Mouse (Mus musculus) spleen, adult 18-20 months (tissue): ENCODE data around the gene Samsn1.
"Not testable (repeated sequence)": the region's sequence is repeated elsewhere in the genome, so short reads cannot be mapped to it uniquely, and the experiment has no call there.

Source experiments
- DNase-seq, 2 experiments: peaks; one replicate each; pipeline ENCODE4 v3.0.0; 2022; ENCODE audit warnings: mixed read lengths in 2 of 2

Gene Samsn1

DNA sequence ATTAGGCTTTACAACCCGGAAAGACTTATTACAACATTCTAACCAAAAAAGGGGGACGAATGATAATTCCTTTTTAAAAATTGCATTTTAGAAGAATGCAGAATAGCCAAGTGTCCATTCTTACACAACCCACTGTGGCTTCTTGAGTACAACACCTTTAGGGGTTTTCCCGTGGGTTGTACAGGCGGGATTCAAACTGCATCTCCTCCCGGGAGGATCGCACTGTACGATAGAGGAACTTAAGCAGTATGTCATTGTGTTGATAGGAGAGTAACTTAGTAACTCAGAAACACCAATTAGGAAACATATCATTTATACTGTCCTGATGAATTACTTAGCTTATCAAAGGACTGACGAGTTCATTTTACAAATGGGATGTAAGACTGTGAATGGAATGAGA lies 149.8 kb downstream of the Samsn1 start:
- DNase-seq: no peak

DNA sequence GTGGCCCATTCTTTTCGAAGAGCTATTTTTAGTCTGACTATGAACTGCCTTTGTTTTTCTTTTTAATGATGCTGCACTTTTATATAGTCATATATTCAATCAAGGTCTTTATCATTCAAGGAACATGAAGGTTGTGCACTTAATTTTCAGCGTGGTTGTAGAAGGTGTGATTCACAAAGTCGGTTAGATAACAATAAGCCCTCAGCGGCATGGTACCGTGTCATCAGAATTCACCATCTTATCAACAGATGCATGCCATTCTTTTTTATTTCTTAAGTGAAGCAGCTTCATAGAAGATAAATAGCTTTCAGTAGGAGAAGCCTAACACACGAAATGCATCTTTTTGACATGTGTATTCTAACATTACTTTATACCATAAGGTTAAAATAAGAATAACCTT lies 154.7 kb downstream of the Samsn1 start:
- DNase-seq: no peak

DNA sequence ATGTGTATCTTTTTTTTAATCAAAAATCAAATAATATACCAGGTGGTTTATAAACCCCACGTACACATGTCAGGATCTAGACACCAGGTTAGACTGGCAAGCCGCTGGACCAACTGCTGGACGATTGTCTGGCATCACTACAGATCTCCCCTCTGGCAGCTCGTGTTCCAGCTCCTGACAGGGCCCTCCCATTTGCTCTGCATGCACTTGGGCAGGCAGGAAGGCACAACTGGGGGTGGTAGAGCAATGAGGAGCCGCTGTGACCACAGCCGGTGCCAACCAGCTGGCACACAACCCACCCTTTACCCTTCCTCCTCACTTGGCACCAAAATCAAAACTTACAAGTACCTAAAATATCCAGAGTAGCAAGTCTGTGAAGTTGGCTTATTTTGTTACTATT lies 156.6 kb downstream of the Samsn1 start:
- DNase-seq: no peak

DNA sequence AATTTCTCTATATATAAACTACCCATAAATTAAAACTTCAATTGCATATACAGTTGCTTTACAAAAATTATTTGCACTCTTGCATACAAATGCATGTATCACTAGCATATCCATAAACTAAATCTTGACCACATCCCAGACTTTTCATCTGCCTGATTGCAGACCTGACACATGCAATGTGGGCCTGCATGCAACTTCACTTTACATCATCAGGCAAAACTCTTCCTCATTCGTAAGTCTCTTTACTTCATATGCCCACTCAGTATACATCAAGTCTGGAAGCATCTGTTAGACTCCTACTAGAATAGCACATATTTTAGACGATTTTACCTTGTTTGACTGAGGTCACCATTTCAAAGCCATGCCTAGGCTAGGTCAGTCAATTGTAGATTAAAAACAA lies 157.4 kb downstream of the Samsn1 start:
- DNase-seq: no peak

DNA sequence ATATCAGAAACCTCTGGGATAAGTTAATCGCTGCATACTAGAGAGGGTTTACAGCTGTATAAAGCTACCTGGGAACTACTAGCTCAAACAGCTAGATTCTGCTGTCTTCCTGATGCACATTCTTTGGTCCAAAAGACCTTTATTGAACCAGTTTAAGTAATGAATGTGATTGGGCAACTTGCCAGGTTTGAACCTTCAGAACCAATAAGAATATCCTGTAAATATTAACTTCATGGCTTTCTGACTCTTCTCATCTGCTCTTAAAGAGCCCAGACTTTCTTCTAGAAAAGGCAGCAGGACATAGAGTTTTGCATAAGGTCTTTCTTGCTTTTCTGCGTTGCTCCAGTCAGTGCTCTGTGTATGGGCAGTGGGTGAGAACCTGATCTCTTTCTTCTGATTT lies 165.7 kb downstream of the Samsn1 start:
- no peak for DNase-seq

DNA sequence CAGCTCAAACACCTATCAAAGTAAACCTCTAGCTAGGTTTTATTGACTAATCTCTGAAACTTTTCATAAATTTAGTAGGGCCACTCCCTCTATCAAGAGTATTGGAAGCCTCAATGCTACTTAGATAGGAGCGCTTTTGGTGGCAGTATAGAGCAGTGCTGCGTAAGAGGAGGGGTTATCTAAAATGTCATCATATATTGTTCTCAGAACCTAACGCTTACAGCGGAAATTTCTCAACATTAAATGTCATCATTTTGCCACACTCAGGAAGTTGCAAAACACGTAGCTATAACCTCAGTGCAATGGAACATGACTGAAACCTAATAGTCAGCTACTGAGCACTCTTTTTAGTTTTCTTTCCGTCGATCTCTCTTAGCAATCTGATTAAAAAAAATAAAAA lies 166.7 kb downstream of the Samsn1 start:
- no peak for DNase-seq

DNA sequence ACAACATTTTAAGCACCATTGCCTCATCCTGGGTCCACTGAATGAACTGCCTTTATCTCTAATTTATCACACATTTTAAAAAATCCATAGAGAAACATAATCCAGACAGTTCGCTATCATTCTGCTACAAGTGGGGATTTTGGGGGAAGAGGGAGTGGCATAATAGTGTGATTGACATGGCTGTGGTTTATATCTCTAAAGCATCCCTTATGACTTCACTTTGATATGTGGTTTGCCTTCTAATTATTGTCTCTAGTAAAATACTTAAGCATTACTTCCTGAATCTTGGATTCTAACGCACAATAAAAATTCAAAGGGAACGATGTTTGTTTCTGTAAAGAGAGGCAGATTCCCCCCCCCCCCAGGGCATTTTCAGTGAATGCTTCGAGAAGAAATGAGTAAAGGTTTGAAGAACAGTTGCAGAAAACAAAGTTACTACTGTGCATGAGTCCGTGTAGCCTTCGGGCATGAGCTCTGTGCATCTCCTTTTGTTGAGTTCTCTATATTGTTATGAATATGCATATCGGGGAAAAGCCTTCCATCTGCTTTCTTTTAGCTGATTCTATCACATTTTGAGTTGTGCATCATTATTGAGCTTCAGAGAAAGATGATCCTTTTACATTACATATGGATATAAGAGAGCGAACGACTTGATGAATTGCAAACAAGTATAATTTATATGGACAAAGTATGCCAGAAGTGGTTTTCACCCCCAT lies 168.4 kb downstream of the Samsn1 start:
- DNase-seq: no peak

DNA sequence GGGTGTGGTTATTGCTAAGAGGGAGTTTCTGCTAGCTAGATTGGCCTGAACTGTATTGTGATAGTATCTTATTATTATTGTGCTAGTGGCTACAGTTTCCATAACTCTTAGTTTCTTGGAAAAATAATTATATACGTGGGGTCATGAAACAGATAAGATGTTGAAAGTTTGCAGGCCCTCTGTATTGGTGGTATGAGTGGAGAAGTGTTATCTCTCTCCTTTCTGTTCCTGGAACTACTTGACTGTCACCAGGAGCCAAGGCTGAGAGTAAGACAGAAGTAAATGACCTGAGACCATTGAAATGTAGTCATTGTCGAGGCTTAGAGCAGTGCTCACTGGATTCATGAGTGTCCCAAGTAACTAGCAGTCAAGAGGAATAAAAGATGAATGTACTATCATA lies 169.6 kb downstream of the Samsn1 start:
- no peak for DNase-seq

DNA sequence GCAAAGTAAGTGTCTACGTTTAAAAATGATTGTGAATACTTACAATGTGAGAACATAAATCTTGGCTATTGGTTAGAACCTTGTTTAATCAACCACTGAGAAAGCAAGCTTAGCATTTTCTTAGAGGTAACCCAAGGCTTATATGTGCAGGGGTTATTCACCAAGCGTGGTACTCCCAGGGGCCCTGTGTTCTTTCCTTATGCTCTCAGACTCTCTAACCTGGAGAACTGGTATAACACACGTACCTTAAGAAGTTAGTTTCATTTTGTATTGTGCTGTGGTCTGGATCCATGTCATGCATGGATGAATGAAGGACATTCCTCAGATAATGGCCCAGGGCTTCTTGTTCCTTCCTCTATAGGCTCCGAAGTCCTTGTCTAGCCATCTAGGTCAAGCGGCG lies 173.0 kb downstream of the Samsn1 start:
- DNase-seq: no peak

DNA sequence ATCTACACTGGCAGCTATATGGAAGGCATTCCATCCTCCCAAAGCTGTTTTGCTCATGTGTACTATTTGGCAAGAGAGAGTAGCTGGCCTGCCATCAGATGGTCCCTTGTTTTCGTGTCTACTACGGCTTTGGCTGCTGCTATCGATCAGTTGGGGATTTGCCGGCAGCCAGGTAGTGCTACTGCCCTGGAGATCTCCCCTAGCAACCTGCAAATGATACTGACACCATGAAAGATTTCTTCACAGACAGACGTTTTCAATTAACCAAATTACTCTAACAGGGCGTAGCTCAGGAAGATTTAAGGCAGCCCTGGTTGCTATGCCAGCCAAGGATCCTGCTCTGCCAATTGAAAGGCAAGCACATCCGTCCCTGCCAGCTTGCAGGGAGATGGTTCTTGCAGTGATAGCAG lies 178.4 kb downstream of the Samsn1 start:
- DNase-seq: no peak

DNA sequence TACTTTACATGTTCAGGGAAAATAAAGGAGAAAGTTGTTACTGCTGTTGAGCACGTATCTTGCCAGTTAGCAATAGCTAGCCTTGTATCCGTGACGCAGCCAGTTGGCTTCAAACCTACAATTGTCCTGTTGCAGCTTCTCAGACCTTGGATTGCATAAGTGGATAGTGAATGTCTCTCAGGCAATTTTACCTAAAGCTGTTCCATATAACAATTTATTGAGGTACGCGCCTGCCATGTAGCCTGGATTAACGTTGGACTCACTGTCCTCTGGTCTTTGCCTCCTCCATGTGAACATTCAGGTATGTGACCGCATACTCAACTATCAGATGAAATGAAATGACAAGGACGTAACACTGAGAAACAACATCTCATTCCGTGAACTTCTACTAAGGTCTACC lies 179.1 kb downstream of the Samsn1 start:
- no peak for DNase-seq

DNA sequence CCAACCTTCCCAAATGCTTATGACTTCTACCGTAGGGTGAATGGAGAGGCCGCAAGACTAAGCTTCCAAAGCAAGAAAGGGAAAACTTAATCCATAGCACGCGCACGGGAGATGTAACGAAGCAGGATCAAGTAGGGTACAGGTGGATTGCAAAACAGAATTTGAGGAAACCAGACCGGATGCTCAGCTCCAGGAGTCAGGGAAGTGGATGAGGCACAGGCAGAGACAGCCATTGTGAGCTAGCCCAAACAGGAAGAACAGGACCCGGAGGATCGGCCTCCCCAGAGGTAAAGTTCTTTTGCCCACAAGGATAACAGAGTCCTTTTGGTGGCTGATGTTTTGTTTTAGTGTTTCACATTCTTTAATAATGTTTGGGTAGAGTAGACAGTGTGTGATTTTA lies 179.5 kb downstream of the Samsn1 start:
- DNase-seq: no peak

DNA sequence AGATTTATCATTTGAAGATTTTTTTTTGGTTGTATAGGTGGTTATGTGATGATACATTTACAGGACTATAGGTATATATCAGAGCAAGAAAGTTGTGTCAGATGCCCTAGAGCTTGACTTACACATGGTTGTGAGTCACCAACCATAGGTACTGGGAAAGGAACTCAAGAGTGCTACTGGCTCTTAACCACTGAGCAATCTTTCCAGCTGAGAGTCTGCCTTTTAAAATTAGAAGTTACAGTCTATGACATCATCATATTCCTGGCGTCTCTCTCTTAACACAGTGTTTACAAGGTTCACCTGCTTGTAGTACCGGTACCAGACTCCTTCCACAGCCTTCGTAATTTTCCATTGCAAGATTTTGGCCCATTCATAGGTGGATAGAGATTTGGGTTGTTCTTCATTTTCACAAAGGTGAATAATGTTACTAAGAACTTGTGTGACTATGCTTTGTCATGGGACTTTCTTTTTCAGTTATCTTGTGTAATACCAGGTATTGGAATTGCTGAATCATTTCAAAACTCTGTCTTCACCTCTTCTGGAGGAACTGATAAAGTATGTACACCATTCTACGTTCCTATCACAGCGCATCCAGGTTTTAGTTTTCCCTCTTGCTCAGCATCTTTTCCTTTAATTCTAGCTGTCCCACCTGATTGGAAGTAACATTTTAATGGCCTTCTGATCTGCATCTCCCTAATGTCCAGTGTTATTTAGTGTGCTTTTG lies 184.2 kb downstream of the Samsn1 start:
- DNase-seq: no peak

DNA sequence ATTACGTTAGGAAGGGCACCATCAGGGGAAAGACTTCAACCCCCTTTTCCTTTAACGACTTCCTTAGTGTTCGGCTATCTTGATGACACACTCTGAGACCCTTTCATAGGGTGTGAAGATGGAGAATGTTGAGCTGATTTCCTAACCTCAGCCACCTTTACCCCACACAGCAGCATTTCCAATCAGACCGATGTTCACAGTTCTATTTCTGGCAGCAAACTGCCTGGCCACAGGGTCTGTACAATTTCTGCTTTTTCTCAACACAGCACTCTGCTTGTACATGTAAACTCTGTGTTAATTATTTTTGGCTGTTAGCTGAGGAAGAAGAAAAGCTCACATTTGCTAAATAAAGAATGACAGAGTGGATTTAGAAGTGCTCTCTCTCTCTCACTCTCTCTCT lies 190.7 kb downstream of the Samsn1 start:
- no peak for DNase-seq

DNA sequence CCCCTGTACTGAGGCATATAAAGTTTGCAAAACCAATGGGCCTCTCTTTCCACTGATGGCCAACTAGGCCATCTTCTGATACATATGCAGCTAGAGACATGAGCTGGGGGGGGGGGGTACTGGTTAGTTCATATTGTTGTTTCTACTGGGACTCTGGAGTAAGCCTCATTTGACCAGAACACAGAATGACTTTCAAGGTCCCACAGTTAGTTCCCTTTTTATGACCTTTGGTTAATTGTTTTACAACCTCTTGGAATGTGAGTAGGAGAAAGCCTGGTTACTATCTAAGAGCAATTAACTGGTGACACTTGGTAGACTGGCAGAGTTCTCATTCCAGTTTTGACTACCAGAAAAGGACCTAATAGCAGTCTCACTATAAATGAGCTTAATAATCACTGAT lies 195.1 kb downstream of the Samsn1 start:
- DNase-seq: not testable (repeated sequence)

DNA sequence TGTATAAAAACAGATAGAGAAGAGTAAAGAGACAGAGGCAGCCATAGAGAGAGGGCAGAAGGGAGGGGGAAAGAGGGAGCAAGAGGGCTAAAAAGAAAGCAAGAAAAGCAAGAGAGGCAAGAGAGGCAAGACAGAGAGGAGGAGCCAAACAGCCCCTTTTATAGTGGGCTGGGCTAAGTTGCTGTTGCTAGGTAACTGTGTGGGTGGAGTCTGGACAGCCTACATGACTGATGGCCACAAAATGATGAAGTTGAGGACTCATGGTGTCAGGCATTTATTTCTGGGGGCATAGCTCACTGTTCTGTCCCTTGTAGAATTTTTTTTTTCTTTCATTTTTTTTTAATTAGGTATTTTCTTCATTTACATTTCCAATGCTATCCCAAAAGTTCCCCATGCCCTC lies 195.6 kb downstream of the Samsn1 start:
- DNase-seq: no peak

DNA sequence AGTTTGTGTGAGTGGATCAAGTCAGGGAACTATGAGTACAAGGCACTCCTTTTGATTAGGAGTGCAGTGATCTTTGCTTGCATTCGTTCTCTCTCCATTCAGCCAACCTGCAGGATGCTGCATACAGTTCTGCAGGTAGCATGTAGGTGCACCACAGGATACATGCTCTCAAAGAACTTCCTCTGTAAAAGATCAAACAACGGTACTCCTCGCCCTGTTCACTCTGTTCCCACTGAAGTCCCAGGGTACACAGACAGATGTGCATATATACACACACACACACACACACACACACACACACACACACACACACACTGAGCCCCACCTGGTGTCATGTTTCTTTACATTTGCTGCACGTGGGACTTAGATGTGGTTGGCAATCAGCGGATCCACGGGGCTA lies 198.9 kb downstream of the Samsn1 start:
- no peak for DNase-seq

DNA sequence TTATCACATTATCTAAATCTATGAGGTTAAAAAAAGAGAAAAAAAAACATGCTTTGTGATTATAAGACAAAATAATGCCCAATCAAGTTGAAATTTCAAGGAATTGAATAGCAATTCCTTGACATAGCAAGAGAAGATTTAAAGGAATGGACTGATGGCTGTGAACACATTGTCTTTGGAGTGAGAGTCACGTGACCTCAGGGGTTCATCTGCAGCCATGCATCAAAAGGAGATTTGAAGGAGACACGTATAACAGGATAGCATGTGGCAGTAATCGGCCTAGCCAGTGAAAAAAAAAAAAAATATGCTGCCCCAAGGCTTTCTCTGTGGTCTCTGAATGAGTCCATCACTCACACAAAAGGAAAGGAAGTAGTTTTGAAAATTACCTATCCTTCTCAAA lies 201.1 kb downstream of the Samsn1 start:
- DNase-seq: no peak
